Mouse (Mus musculus): ENCODE measurements at regions not wholly inside any gene's neighbourhood (a gene's known extent, or its start where the extent isn't known, plus 50 kb on each side); places are given as distances from the start of the nearest gene placed in this dataset.
"Not testable (repeated sequence)": the region's sequence is repeated elsewhere in the genome, so short reads cannot be mapped to it uniquely, and the experiment has no call there.

DNA sequence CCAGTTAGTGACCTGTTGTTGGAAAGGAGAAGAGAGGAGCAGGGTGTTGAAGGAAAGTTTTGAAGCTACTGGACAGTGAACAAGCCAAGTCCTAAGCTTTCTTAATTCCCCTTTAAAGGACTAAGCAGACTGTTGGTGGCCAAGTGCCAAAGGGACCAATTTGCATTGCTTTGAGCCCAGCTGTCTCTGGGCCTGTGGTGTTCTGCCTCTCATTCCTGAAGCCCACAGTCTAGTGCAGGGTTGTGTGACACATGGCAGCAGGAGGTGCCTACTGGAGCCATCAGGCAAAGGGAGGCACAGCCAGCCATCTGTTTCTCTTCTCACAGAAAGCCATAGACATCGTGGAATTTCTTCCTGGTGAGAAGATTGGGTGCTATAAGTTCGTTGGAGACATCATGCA, 278.6 kb downstream of the Myh15 start:
- intact Hi-C loops (cut with DNase I), result no loop called here
- DNase-seq, result no peak

DNA sequence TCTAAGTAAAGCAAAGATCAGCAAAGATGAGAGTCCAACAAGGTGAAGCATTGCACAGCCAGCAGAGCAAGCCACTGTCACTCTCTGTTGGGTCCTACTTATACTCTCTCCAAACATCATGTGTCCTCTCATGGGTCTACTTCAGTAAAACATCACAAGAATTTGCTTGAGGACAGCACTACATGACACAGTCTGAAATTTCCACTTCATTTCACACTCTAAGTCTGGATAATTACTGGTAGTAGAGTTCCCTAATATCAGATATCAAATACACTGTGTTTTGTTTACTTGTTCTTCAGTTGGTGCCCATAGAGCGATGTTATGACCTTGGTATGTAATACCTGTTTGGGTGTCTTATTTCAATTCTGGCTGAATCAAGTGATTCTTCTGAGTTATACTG, 280.7 kb downstream of the Myh15 start:
- intact Hi-C loops (cut with DNase I), result no loop called here
- Histone ChIP-seq H3K27ac (no peak overlapping the region), H3K4me3 (no peak overlapping the region)
- DNase-seq, result no peak
- TF ChIP-seq CTCF (IDR thresholded peaks at IDR 0.05), result no peak

More for the DNA sequence above, 278.6 kb downstream of the Myh15 start:
- no peak overlapping the region for H3K27ac ChIP-seq
- H3K4me3 ChIP-seq, result no peak overlapping the region
- no peak for TF ChIP-seq CTCF (IDR thresholded peaks at IDR 0.05)

DNA sequence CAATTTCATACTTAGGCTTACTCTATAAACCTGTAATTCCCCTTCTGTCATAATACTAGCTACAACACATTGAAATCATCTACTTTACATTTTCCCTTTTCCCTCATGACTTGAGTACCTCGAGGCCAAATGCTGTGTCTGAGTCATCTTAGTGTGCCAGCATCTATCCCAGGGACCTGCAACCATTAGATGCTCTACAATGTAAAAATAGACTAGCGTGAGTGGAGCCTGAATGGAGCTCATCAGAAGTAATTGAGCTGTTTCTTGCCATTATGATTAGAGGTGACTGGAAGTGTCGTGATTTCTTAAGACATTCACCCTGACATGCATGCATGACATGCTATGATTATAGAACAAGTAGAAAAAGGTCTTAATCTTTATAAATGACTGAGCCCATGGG, 301.1 kb downstream of the Myh15 start:
- DNase-seq, result no peak
- Histone ChIP-seq H3K27ac (no peak overlapping the region), H3K4me3 (no peak overlapping the region)
- intact Hi-C loops (cut with DNase I), result no loop called here
- TF ChIP-seq CTCF (IDR thresholded peaks at IDR 0.05), result no peak

DNA sequence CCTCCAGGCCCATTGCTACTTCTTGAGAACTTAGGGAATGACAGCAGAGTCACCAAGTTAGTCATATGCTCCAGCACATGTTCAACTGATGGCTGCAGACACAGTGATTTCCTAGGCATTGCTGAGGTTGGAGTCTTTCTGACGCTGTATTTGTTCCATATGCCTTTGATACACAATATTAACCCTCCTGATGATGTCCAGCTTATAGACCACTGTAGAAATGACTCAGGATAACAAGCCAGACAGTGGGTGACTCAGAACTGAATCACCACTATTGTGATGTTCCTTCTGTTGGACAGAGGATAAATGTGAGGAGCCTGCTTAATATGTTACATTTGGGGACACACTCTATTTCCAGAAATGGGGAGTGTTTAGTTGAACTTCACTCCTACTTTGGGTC, 304.4 kb downstream of the Myh15 start:
- intact Hi-C loops (cut with DNase I), result no loop called here
- H3K4me3 ChIP-seq, result no peak overlapping the region
- TF ChIP-seq CTCF (IDR thresholded peaks at IDR 0.05), result no peak

DNA sequence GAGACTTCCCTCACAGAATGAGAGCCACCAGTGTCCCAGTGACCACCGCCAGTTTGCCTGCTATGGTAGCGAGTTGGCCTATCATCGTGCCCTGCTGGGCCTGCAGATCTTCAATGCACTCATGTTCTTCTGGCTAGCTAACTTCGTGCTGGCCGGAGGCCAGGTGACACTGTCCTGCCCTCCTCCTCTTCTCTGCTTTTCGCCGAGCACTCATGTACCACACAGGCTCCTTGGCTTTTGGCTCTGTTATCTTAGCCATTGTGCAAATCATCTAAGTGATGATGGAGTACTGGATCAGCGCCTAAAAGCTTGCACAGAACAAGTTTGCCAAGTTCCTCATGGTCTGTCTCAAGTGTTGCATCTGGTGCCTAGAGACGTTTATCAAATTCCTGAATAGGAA, 312.2 kb downstream of the Myh15 start:
- H3K27ac ChIP-seq, result no peak overlapping the region
- intact Hi-C loops (cut with DNase I), result no loop called here
- H3K4me3 ChIP-seq, result no peak overlapping the region
- DNase-seq, result peak; percentile 18
- no peak for TF ChIP-seq CTCF (IDR thresholded peaks at IDR 0.05)

More for the DNA sequence above, 304.4 kb downstream of the Myh15 start:
- DNase-seq, result no peak
- no peak overlapping the region for H3K27ac ChIP-seq

DNA sequence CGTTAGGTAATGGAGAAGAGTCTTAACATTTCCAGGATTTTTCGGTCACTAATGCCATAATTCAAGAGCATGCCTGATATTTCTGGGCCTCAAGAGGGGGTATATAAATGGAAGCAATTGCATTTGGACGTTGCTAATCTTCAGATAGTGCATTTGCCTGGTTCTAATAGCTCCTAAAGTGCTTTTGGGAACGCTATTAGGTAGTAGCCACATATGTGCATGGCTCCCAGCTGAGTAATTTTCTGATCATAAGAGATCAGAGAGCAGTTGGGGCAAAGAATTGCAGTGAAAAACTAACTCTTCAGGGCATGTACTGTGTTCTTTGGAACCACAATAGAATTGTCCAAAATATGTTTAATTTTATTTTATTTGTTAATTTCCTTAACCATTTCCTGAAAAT, 317.8 kb downstream of the Myh15 start:
- Histone ChIP-seq H3K4me3 (no peak overlapping the region), H3K27ac (no peak overlapping the region)
- no peak for TF ChIP-seq CTCF (IDR thresholded peaks at IDR 0.05)
- intact Hi-C loops (cut with DNase I), result no loop called here
- DNase-seq, result no peak

DNA sequence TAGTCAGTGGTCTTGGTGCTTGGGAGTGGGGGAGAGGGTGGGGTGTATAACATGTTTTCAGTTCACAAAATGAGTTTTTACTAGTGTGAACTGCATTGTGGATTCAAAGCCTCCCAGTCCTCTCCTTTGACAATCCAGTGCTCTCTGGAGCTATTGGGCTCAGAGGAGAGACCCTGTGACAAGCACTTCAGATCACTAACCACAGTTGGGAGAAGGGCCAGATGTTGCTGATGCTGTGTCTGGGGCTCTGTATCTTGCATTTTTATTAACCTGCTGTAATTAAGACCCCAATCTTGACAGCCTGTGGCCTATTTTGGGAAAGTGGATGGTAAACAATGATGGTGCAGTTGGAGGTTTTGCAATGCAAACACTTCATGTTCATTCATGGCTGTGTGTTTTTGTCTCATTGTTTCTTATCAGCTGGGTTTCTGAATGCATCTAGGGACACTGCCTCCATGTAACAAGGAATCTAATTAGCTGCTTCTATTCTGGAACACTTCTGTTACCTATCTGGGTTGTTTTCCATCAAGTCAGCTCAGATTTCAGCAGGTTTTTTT, 320.0 kb upstream of the Ift57 start:
- H3K4me3 ChIP-seq, result no peak overlapping the region
- DNase-seq, result no peak
- no peak overlapping the region for H3K27ac ChIP-seq
- intact Hi-C loops (cut with DNase I), result no loop called here
- TF ChIP-seq CTCF (IDR thresholded peaks at IDR 0.05), result no peak

DNA sequence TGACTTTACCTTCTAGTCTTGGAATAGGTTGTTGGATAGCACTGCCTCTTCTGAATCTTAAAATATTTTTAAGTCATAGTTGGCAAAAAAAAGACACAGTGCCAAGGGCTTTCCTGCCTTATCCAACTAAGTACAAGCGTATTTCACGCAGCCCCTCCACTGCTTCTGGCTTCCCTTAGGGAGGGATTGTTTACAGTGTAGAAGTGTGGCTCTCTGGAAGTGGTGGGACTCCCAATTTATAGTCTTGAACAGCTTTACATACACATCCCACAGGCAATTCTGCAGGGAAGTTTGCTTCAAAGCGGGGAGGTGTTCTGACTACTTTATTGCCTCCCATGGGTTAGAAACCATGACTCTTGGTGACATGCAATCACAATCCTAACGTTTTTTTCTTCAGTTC, 310.9 kb upstream of the Ift57 start:
- Histone ChIP-seq H3K27ac (no peak overlapping the region), H3K4me3 (no peak overlapping the region)
- no peak for DNase-seq
- intact Hi-C loops (cut with DNase I), result no loop called here
- no peak for TF ChIP-seq CTCF (IDR thresholded peaks at IDR 0.05)

DNA sequence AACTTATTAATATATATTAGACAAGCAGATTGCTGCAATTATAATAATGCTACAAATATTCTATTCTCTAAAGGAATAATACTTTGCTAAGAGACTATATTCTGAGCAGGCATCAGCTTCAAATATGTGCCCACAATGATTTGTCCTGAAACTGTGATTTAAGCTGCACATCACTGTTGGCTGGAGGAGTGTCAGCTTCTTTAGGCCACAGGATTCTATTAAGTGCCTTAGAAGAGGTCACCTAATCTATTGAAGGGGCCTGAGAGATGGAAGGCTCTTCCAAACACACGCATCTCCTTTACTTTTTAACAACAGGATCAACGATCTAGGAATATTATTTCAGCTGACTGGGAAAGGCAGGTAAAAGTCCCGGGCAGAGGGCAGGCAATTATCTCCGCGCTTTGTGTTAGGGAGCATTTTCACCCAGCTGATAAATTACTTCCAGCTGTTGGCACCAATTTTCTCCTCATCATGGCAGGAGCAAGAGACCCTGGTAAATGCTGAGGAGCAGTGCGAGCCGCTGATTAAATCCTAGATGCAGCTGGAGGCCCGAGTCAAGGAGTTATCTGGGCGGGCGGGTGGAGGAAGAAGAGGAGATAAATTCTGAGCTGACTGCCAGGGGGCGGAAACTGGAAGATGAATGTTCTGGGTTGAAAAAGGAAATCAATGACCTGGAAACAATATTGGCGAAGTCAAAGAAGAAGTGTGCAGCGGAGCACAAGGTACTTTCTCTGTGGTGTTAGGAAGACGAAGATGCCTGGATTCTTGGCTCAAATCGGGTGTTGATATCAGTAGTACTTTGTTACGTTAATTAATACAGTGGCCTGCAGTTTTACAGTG, 290.9 kb upstream of the Ift57 start:
- intact Hi-C loops (cut with DNase I), result no loop called here
- TF ChIP-seq CTCF (IDR thresholded peaks at IDR 0.05), result no peak
- Histone ChIP-seq H3K4me3 (no peak overlapping the region), H3K27ac (no peak overlapping the region)
- no peak for DNase-seq

DNA sequence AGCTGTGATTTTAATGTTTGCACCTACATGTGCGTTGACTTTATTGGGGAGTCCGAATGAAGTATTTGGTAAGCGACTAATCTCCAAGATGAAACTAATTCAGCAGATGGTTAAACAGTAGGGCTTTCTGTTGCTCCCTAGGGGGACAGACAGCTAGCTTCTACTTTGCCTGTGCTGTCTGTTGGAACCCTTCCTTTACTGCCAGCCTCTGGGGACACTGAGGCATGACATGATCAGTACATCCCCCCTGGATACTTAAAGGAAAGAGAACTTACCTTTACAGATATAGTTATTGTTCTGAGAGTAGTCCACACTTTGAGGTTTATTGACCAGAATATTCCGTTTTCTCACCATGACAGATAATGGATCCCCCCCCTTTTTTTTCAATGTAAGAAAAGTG, 289.8 kb upstream of the Ift57 start:
- no peak for DNase-seq
- intact Hi-C loops (cut with DNase I), result no loop called here
- H3K27ac ChIP-seq, result no peak overlapping the region
- TF ChIP-seq CTCF (IDR thresholded peaks at IDR 0.05), result no peak
- no peak overlapping the region for H3K4me3 ChIP-seq

DNA sequence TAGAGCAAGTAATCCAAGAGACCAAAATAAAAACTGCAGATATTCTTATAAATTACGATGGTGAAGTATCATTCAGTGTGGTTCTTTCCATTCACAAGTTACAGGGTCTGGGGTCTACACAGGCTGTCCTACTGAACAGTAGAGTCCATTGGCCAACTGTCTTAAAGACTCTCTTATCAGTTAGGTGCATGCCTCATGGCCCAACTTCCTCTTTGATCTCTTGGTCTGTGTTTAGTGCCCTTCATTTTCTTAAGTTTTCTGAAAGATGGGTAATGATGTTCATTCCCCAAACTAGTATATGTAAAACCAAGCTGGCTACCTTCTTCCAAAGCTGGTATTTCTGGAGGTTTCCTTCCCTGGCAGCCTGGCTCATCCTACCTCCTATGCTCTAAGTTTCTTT, 268.7 kb upstream of the Ift57 start:
- H3K27ac ChIP-seq, result no peak overlapping the region
- intact Hi-C loops (cut with DNase I), result no loop called here

DNA sequence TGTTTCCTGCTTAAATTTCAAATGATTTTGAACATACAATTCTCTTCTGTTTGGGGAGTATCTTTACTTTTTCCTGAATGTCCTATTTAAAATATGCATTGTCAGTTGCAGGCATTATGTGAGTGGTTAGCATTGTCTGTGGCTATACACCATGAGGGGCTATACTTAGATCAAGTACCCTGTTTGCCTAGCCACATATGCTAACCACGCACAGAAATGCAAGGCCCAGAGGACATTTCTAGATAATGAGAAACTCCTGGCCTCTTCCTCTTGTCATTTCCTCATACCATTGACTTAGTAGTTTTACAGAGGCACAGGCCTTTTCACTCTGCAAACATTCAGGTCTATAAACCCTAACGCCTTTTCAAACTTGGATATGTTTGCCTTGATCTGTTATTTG, 267.1 kb upstream of the Ift57 start:
- TF ChIP-seq CTCF (IDR thresholded peaks at IDR 0.05), result no peak
- intact Hi-C loops (cut with DNase I), result no loop called here
- Histone ChIP-seq H3K4me3 (no peak overlapping the region), H3K27ac (no peak overlapping the region)
- DNase-seq, result no peak

More for the DNA sequence above, 268.7 kb upstream of the Ift57 start:
- H3K4me3 ChIP-seq, result no peak overlapping the region
- no peak for DNase-seq
- TF ChIP-seq CTCF (IDR thresholded peaks at IDR 0.05), result no peak

DNA sequence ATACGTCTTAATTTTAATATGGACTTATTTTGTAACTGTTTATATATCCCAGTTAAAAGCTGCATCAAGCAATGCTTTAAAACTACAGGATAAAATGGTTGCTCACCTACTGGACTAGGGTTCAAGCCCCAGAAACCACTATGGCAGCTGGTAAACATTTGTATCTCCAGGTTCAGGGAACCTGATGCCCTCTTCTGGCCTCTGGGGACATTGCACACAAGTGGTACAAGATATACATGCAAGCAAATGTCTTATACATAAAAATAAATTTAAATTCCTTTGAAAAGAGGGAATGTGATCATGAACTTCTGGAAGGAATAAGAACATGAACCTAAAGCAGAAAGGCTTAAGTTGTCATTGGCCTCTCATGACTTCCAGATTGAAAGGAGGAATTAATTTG, 257.8 kb upstream of the Ift57 start:
- intact Hi-C loops (cut with DNase I), result no loop called here
- Histone ChIP-seq H3K27ac (no peak overlapping the region), H3K4me3 (no peak overlapping the region)
- TF ChIP-seq CTCF (IDR thresholded peaks at IDR 0.05), result peak; percentile 30; the same call in 1 of the 2 replicates
- DNase-seq, result no peak

DNA sequence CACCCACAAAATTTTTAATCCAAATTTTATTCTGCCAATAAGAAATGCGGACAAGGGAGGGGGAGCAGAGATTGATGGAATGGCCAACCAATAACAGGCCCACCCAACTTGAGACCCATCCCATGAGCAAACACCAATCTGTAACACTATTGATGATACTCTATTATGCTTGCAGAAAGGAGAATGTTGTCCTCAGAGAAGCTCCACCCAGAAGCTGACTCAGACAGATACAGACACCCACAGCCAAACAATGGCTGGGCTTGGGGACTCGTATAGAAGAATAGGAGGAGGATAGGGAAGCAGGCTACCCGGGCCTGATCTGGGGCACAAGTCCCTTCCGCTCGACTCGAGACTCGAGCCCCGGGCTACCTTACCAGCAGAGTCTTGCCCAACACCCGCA, 251.7 kb upstream of the Ift57 start:
- DNase-seq; H3K4me3 ChIP-seq; H3K27ac ChIP-seq; intact Hi-C loops (cut with DNase I): not testable (repeated sequence)

Measured in gastrocnemius, adult 2 months (tissue).